Mouse (Mus musculus) adrenal gland, postnatal 25 days (tissue): ENCODE measurements at regions not wholly inside any gene's neighbourhood (a gene's known extent, or its start where the extent isn't known, plus 50 kb on each side); places are given as distances from the start of the nearest gene placed in this dataset.

Source experiments
- DNase-seq: peaks from one replicate; pipeline ENCODE4 v3.0.0; 2021; ENCODE audit warnings: mixed read lengths

DNA sequence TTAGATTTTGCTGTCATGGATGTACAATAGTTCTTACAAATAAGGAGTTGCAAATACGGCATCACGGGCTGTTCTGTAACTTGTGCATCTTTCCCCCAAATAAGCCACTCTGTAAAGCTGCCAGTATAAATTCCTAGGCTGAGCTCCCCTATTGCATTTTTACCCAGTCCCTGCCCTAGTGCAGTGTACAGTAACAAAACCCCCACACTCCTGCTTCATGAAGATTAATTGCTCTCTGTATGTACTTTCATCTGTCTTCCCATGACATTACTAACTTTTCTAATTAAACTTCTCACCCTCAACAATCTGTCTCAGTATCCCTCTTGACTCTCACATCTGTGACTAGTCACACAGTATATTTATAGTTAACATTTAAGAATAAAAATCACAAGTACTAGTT lies 73.4 kb downstream of the Tm4sf1 start:
- no peak for DNase-seq

GRCm38 (mm10) chr3:57223773-57224172 lies 78.0 kb downstream of the Tm4sf1 start:
- DNase-seq, result no peak

GRCm38 (mm10) chr3:57222318-57222914 lies 79.4 kb downstream of the Tm4sf1 start:
- DNase-seq, result peak; percentile 73

- DNase-seq, result no peak
Observed at GRCm38 (mm10) chr3:57218431-57218830, 83.4 kb downstream of the Tm4sf1 start.

- DNase-seq, result peak; percentile 9
Observed at GRCm38 (mm10) chr3:57204066-57204723, 97.6 kb downstream of the Tm4sf1 start.

GRCm38 (mm10) chr3:57203418-57203817 lies 98.4 kb downstream of the Tm4sf1 start:
- no peak for DNase-seq

DNA sequence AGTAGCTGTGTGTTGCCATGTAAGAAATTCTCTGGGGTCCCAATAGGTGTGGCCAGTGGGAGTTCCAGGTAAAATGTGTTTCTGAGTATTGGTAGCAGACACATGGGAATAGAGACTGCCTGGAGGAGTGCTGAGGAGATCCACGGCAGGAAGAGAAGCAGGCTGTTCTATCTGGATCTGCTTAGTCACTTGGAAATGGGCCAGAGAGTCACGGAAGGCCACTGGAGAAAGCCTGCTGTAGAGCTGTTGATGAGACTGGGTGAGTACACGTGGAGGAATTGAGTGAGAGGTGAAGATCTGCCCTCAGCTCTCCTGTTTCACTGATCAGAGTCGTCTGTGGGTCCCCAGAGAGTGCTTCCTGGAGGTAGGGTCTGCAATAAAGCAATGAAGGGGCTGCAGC lies 120.2 kb downstream of the Tm4sf1 start:
- peak; percentile 9 for DNase-seq

DNA sequence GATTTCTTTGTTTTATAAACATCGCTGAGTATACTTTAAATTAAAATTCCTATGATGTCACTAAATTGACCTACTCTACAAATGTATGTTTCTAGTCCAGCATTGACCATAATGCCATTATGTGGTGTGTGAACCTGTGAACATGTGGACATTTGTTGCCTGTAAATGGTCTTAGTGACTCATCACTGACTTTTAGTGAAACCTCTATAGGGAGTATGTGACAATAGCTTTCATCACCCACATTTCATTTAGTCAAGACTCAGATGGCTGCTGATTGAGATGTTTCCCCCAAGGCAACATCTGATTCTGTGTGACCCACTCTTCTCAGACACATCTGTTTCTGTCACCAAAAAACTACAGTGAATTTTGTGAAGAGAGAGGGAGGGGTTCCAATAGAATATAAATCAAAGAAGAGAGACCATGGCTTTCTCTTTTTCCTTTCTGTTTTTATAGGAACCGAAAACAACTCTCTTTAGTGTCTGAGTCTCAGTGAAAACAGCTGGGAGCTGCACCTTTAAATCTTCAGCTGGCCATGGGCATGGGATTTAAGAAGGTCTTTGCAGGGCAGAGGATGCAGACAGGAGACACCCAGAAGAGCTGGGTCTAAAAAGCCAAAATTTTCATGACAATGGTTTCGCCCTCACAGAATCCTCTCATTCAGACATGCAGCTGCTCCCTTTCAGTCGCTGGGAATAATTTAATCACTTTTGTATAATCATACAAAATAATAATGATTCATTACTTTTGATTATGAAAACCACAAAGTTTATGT lies 148.4 kb downstream of the Tm4sf1 start:
- DNase-seq, result no peak

DNA sequence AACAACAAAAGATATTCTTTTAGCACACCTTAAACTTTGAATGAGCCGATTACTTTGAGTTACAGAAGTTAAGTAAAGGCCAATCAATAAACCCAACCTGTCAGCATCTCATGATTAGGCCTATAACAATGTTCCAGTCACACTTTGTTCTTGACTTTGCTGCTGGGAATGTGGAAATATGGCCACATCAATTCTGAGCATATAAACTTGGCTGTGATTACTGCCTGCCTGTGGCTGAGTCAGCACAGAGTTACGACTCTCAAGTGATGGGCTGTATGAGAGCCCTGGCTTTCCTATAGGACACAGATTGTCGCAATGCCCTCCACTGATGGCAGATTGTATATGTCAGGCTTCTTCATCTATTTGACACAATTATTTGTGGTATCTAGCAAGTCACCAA lies 152.6 kb downstream of the Tm4sf1 start:
- DNase-seq, result no peak

DNA sequence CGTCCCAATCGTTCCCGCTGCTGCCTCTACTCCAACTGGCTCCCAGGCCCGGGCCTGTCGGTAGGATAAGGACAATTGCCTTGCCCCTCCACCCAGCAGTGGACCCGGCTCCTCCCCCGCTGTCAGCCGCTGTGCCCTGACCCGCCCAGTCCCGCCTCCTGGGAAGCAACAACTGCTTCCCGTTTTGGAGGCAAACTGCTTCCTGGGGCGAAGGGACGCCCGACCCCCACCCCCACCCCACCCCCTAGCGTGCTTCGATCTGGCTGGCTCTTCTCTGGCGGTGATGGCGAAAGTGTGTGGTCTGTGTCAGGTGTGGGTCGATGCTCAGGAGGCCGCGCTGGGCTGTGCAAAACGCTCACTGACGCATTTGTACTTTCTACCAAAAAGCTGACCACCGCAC lies 164.9 kb downstream of the Tm4sf1 start:
- DNase-seq, result peak; percentile 23

GRCm38 (mm10) chr3:57128606-57129005 lies 173.2 kb downstream of the Tm4sf1 start:
- no peak for DNase-seq

DNA sequence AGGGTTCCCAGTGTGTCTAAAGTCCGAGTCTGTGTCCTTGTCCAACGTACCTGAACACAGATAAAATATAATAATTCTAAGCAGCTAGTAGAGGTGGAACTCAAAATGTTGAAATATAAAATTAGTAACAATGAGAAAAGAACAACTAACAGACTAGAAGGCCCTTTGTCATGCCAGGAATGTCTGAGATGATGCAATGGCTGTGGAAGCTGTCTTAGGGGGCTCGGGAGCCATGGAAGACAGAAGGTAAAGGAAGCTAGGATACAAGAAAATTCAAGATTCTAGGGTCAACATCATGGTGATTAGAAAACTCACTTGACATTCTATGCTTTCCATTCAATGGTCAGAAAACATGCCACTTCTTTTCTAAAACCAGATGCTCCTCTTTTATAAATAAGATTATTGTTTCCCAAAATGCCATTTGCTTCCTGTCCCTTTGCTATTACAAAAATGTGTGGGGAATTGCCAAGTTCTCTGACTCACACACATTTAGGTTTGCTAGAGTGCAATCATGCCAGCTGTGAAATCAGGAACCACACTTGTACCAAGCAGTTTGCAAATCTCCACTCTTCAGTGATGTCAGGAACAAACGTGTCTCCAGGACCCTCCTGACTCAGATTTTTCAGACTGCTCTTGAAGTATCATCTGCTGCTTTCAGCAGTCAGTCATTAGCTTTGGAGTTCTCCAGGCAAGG lies 175.8 kb downstream of the Tm4sf1 start:
- no peak for DNase-seq

DNA sequence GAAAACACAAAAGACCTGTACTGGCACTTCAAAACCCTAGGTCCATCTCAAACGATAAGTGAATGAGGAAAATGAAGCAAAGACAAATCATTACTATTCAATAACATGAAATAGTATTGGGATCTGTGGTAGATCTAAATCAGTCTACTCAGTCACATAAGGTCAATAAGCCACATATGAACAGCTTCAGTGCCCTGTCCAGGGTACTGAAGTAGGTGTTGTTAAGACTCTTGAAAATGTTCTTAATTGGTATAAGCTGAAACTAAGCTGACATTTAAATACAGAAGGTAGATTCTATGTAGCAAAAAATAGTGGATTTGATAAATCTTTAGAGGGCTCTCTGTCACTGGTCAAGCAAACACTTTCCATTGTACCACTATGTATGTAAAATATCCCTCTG lies 183.8 kb downstream of the Tm4sf1 start:
- DNase-seq, result no peak

- no peak for DNase-seq
Observed at GRCm38 (mm10) chr3:57102254-57102653, 199.5 kb downstream of the Tm4sf1 start.

- DNase-seq, result no peak
Observed at GRCm38 (mm10) chr3:57100515-57100914, 201.3 kb downstream of the Tm4sf1 start.

- DNase-seq, result no peak
Observed at GRCm38 (mm10) chr3:57094936-57095335, 206.9 kb downstream of the Tm4sf1 start.

DNA sequence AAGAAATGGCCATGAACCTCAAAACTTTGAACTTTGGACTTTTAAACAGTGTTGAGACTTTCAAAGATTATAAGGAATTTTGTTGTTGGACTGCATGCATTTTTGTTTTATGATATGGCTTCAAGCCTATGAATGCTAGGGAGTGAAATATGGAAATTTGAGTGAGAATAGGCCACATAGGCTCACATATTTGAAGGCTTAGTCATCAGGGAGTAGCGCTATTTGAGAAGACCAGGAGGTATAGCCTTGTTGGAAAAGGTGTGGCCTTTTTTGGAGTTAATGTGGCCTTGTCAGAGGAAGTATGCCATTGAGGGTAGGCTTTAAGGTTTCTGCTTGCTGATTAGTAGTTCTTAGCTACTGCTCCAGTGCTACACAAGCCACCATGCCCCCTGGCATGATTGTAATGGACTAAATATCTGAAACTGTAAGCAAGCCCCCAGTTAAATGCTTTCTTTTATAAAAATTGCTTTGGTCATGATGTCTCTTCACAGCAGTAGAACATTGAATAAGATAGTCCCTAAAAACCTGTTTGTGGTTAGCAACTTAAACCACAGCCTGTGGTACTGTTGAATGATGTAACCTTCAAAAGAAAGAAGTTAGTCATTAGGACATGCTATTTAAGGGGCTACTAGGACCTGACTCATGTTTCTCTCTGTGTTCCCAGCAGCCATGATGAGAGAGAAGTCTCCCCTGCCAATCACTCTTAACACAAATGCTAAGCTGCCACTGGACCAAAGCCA lies 208.4 kb downstream of the Tm4sf1 start:
- no peak for DNase-seq

GRCm38 (mm10) chr3:57074516-57074915 lies 227.3 kb downstream of the Tm4sf1 start:
- DNase-seq, result no peak

GRCm38 (mm10) chr3:57073962-57074506 lies 227.8 kb downstream of the Tm4sf1 start:
- DNase-seq, result no peak

DNA sequence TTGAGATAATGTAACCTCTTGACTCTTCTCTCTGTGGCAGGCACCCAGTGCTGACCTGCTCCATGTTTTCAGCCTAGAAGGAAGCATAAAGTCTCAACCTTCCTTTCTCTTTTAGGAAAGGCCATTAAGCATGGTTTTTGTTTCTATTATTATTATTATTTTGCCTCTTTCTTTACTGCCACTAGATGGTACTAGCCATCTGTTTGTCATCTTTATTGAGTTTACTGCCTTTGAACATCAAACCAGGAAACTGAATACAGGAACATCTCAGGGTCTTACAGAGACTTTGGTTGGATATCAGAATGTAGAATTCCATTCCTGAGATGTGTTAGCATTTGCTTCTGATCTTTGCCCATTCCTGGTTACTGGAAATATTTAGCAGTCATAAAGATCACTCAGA lies 268.8 kb downstream of the Tm4sf1 start:
- no peak for DNase-seq

DNA sequence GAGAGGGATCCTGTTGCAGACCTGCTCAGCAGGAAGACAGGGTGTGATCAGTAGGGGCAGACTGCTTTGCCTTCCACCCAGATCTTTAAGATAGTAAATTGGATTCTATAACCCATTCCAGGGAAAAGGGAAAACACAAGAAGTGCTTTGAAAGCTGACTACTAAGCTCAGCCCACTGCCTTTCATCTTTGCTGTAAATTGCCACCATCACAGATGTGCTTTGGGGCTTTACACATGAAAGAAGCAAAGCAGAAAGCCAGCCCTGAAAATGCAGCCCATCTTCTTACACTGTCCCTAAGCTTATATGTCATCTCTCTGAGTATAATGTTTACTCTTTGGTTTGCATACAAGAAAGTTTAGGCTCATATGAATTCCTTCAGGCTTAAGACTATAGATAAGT lies 283.6 kb downstream of the Tm4sf1 start:
- DNase-seq, result no peak

- no peak for DNase-seq
Observed at GRCm38 (mm10) chr3:56981305-56981660, 320.5 kb downstream of the Tm4sf1 start.
